Mouse (Mus musculus) heart, embryonic 13.5 days (tissue): ENCODE data around the gene Pkhd1. TPM values are rescaled to one million over a fixed set of nuclear protein-coding genes. Genes with fewer than 3 reads are reported as not detected.
"Not testable (repeated sequence)": the region's sequence is repeated elsewhere in the genome, so short reads cannot be mapped to it uniquely, and the experiment has no call there.

ENCODE experiments used
- ATAC-seq: fragments of 200-750 bp; cut with Nextera tagmentation; 2 replicates; pipeline ENCODE4 v1.8.0; 2017; ENCODE audit warnings: moderate TSS enrichment; ENCODE audit not compliant: insufficient number of reproducible peaks, low FRiP score, low TSS enrichment; ENCODE audit errors: extremely low read depth
- H3K27ac ChIP-seq: fragments of 300-500 bp; sonication (generic); replicated peaks from 2 replicates; pipeline ENCODE4 v1.5.1; 2015; ENCODE audit warnings: moderate library complexity, mild to moderate bottlenecking, inconsistent platforms
- H3K27me3 ChIP-seq: fragments of 300-500 bp; sonication (generic); replicated peaks from 2 replicates; pipeline ENCODE4 v1.6.1; 2015; ENCODE audit warnings: mild to moderate bottlenecking, inconsistent platforms
- H3K36me3 ChIP-seq: fragments of 300-500 bp; sonication (generic); 2 replicates; pipeline ENCODE4 v1.6.1; 2015; ENCODE audit warnings: mild to moderate bottlenecking, inconsistent platforms
- H3K4me1 ChIP-seq: fragments of 300-500 bp; sonication (generic); 2 replicates; pipeline ENCODE4 v1.6.1; 2015; ENCODE audit warnings: inconsistent platforms
- H3K4me2 ChIP-seq: fragments of 300-500 bp; sonication (generic); 2 replicates; pipeline ENCODE4 v1.6.1; 2015; ENCODE audit warnings: inconsistent platforms, mild to moderate bottlenecking, moderate library complexity
- H3K4me3 ChIP-seq: fragments of 300-500 bp; sonication (generic); 2 replicates; pipeline ENCODE4 v1.5.1; 2015; ENCODE audit warnings: moderate library complexity, mild to moderate bottlenecking, inconsistent platforms
- H3K9ac ChIP-seq: fragments of 300-500 bp; sonication (generic); 2 replicates; pipeline ENCODE4 v1.6.1; 2015; ENCODE audit warnings: inconsistent platforms, mild to moderate bottlenecking, moderate library complexity
- H3K9me3 ChIP-seq: fragments of 300-500 bp; sonication (generic); 2 replicates; pipeline ENCODE4 v1.6.1; 2016; ENCODE audit warnings: inconsistent platforms
- WGBS: fragments of 180-500 bp; shearing (Covaris S2); methylation state at CpG from one replicate; pipeline ENCODE4 v1.1.7; 2015; ENCODE audit warnings: mixed read lengths; 5-methylcytosine and 5-hydroxymethylcytosine counted together
- polyA plus RNA-seq: library from polyadenylated mRNA; unstranded; fragments of >200 nt; fragmentation: Nextera tagmentation; extraction: Ambion mirVana; gene quantifications from 2 replicates; pipeline ENCODE4 v1.2.1, GENCODE M21; 2015

Pkhd1 gene
- polyA plus RNA-seq, 1 experiment from 2014 or later: not detected

DNA sequence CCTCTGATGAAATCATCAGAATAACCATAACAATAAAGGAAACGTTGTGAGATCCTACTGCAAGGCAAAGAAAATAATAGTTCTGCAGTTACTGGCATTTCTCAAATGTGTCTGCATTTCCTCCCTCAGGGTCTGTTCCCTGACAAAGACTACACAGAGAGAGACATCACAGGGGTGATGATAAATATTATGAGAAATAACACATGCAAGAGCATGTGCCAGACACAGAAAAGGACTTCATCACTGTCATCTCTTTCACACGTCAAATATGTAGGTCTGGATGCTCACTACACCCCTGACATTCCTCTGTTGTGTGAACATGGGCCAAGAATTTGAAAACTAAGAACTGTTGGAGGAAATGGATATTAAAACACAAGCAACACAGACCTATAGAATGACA is 369.7 kb downstream of the Pkhd1 start:
- H3K27ac ChIP-seq: no peak overlapping the region
- 43% methylated on average over 2 of the region's 2 CpGs for WGBS
- H3K4me1 ChIP-seq: no peaks in the 10 kb centered on the region
- no peak overlapping the region for H3K4me2 ChIP-seq
- H3K9me3 ChIP-seq: no peaks in the 10 kb centered on the region
- no peaks in the 10 kb centered on the region for H3K27me3 ChIP-seq
- no peak for ATAC-seq
- no peak overlapping the region for H3K4me3 ChIP-seq
- no peaks in the 10 kb centered on the region for H3K36me3 ChIP-seq
- no peak overlapping the region for H3K9ac ChIP-seq

- no peak for ATAC-seq
- 58% methylated on average over 1 of the region's 1 CpGs for WGBS
- no peaks in the 10 kb centered on the region for H3K36me3 ChIP-seq
Observed at GRCm38 (mm10) chr1:20216681-20217080, 401.2 kb downstream of the Pkhd1 start.

GRCm38 (mm10) chr1:20190444-20190843 is 427.4 kb downstream of the Pkhd1 start:
- H3K4me2 ChIP-seq: no peak overlapping the region
- H3K4me3 ChIP-seq: no peak overlapping the region
- no peak overlapping the region for H3K9ac ChIP-seq
- H3K27ac ChIP-seq: no peak overlapping the region
- no peaks in the 10 kb centered on the region for H3K9me3 ChIP-seq
- H3K27me3 ChIP-seq: no peaks in the 10 kb centered on the region
- WGBS: 57% methylated on average over 9 of the region's 9 CpGs
- no peaks in the 10 kb centered on the region for H3K4me1 ChIP-seq
- H3K36me3 ChIP-seq: no peaks in the 10 kb centered on the region
- no peak for ATAC-seq

More at GRCm38 (mm10) chr1:20216681-20217080, 401.2 kb downstream of the Pkhd1 start:
- no peak overlapping the region for H3K4me3 ChIP-seq
- H3K4me2 ChIP-seq: no peak overlapping the region
- H3K9ac ChIP-seq: no peak overlapping the region
- no peaks in the 10 kb centered on the region for H3K27me3 ChIP-seq
- H3K9me3 ChIP-seq: no peaks in the 10 kb centered on the region
- H3K4me1 ChIP-seq: no peaks in the 10 kb centered on the region
- no peak overlapping the region for H3K27ac ChIP-seq

GRCm38 (mm10) chr1:20180157-20180556 is 437.7 kb downstream of the Pkhd1 start:
- Histone ChIP-seq H3K36me3 (no peaks in the 10 kb centered on the region), H3K9ac (no peak overlapping the region), H3K9me3 (no peaks in the 10 kb centered on the region), H3K4me2 (no peak overlapping the region), H3K4me1 (no peaks in the 10 kb centered on the region), H3K27me3 (no peaks in the 10 kb centered on the region), H3K27ac (no peak overlapping the region), H3K4me3 (no peak overlapping the region)
- no peak for ATAC-seq
- 82% methylated on average over 8 of the region's 8 CpGs for WGBS

DNA sequence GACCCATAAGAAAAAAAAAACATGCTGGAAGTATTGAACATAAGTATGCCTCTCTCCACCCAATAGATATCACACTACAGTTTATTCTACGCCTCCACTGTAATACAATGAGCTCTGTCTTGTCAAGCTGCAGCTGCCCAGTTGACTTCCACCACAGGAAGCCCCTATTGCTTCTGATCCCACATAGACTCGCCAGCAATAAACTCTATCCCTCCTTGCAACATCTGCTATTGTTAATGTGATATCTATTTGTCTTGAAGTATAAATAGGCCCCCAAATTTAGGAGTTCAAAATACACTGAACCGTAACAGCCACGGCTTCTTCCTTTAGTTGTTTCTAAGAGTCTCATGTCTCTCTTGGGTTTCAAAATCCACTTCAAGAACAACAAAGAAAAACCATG is 446.7 kb downstream of the Pkhd1 start:
- H3K4me1 ChIP-seq: no peaks in the 10 kb centered on the region
- H3K27ac ChIP-seq: no peak overlapping the region
- H3K27me3 ChIP-seq: no peaks in the 10 kb centered on the region
- ATAC-seq: no peak
- H3K9ac ChIP-seq: no peak overlapping the region
- no peak overlapping the region for H3K4me3 ChIP-seq
- WGBS: 65% methylated on average over 4 of the region's 4 CpGs
- no peaks in the 10 kb centered on the region for H3K9me3 ChIP-seq
- H3K4me2 ChIP-seq: no peak overlapping the region
- H3K36me3 ChIP-seq: no peaks in the 10 kb centered on the region

- ATAC-seq, H3K36me3 ChIP-seq, H3K4me1 ChIP-seq, H3K27ac ChIP-seq, H3K9me3 ChIP-seq, H3K4me2 ChIP-seq, H3K27me3 ChIP-seq, H3K4me3 ChIP-seq, H3K9ac ChIP-seq: not testable (repeated sequence)
- 74% methylated on average over 4 of the region's 4 CpGs for WGBS
Observed at GRCm38 (mm10) chr1:20150627-20151026, 467.2 kb downstream of the Pkhd1 start.

DNA sequence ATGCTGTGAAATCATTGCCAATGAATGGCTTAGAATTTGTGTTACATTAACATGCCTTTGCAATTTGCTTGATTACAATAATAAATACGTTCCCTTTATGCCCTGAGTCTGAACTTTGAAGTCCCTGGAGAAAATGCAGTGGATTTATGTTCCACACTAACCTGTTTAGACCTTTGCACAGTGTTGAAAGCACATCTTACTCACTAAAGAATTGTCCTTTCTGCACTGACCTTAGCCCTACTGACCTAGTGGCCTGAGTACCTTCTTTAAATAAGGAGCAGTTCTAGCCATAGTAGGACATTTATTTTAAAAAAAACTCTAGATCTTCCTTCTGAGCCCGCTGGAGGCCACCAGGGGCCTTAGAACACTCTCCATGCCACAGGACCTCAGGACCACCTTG is 467.8 kb downstream of the Pkhd1 start:
- Histone ChIP-seq H3K9ac (no peak overlapping the region), H3K27ac (no peak overlapping the region), H3K4me3 (no peak overlapping the region), H3K4me1 (no peaks in the 10 kb centered on the region), H3K36me3 (no peaks in the 10 kb centered on the region), H3K9me3 (no peaks in the 10 kb centered on the region), H3K27me3 (no peaks in the 10 kb centered on the region), H3K4me2 (no peak overlapping the region)
- WGBS: 55% methylated on average over 2 of the region's 2 CpGs
- ATAC-seq: no peak

DNA sequence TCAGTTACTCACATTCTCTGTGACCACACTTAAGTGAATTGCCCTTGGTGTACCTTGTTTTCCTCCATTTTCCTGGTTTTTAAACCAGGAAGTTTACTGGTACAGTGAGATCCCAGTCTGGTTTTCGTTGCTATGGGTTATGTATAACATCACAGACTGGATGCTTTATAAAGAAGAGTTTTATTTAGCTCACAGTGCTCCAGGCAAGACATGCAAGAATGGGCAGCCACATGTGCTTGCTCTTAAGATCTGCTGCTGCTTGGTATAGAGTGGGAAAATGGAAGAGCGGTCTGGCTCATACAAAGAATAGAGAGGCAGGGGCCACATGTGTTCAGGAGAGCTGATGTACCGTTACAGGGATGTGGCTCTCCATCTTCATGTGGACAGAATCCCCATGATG is 481.7 kb downstream of the Pkhd1 start:
- H3K4me2 ChIP-seq: no peak overlapping the region
- no peaks in the 10 kb centered on the region for H3K9me3 ChIP-seq
- WGBS: 74% methylated on average over 3 of the region's 3 CpGs
- H3K9ac ChIP-seq: no peak overlapping the region
- no peak overlapping the region for H3K4me3 ChIP-seq
- H3K36me3 ChIP-seq: no peaks in the 10 kb centered on the region
- H3K4me1 ChIP-seq: no peaks in the 10 kb centered on the region
- H3K27me3 ChIP-seq: no peaks in the 10 kb centered on the region
- no peak overlapping the region for H3K27ac ChIP-seq
- ATAC-seq: no peak

- H3K36me3 ChIP-seq: no peaks in the 10 kb centered on the region
- no peaks in the 10 kb centered on the region for H3K27me3 ChIP-seq
- H3K4me3 ChIP-seq: no peak overlapping the region
- H3K9ac ChIP-seq: no peak overlapping the region
- ATAC-seq: no peak
- 59% methylated on average over 4 of the region's 4 CpGs for WGBS
- H3K9me3 ChIP-seq: no peaks in the 10 kb centered on the region
- no peaks in the 10 kb centered on the region for H3K4me1 ChIP-seq
- no peak overlapping the region for H3K27ac ChIP-seq
- no peak overlapping the region for H3K4me2 ChIP-seq
Observed at GRCm38 (mm10) chr1:20135065-20135618, 482.7 kb downstream of the Pkhd1 start.

DNA sequence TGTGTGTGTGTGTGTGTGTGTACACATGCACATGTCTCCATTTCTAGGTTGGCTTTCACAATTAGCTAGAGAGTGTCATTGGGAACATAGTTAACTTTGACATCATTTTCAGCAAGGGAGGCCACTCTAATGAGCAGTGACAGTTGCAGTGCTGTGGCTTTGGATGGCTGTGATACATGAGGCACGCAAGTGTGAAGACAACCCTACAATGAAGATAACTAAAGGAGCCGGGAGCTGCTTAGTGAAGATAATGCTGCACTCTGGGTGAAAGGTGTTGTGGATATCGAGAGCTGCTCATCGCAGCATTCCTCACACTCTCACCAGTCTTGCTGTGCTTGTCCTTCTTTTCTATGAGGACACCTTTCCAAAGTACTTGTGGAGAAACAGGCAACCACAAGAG is 484.2 kb downstream of the Pkhd1 start:
- WGBS: 40% methylated on average over 4 of the region's 4 CpGs
- Histone ChIP-seq H3K27me3 (no peaks in the 10 kb centered on the region), H3K9ac (no peak overlapping the region), H3K4me3 (no peak overlapping the region), H3K4me1 (no peaks in the 10 kb centered on the region), H3K4me2 (no peak overlapping the region), H3K36me3 (no peaks in the 10 kb centered on the region), H3K9me3 (no peaks in the 10 kb centered on the region), H3K27ac (no peak overlapping the region)
- ATAC-seq: no peak

GRCm38 (mm10) chr1:20131786-20132596 is 485.9 kb downstream of the Pkhd1 start:
- 64% methylated on average over 6 of the region's 6 CpGs for WGBS

GRCm38 (mm10) chr1:20117331-20117730 is 500.5 kb downstream of the Pkhd1 start:
- no peaks in the 10 kb centered on the region; the same call in 1 of the 2 replicates for H3K9me3 ChIP-seq
- H3K4me1 ChIP-seq: no peaks in the 10 kb centered on the region
- H3K4me2 ChIP-seq: no peak overlapping the region
- H3K9ac ChIP-seq: no peak overlapping the region
- no peak overlapping the region for H3K4me3 ChIP-seq
- no peak for ATAC-seq
- H3K27me3 ChIP-seq: no peaks in the 10 kb centered on the region
- H3K36me3 ChIP-seq: no peaks in the 10 kb centered on the region
- 61% methylated on average over 1 of the region's 1 CpGs for WGBS
- H3K27ac ChIP-seq: no peak overlapping the region

More at GRCm38 (mm10) chr1:20131786-20132596, 485.9 kb downstream of the Pkhd1 start:
- no peak overlapping the region for H3K9ac ChIP-seq
- H3K4me1 ChIP-seq: no peaks in the 10 kb centered on the region
- ATAC-seq: no peak
- H3K27ac ChIP-seq: no peak overlapping the region
- H3K9me3 ChIP-seq: no peaks in the 10 kb centered on the region
- H3K4me2 ChIP-seq: no peak overlapping the region
- no peaks in the 10 kb centered on the region for H3K36me3 ChIP-seq
- H3K27me3 ChIP-seq: no peaks in the 10 kb centered on the region
- H3K4me3 ChIP-seq: no peak overlapping the region
